Mouse (Mus musculus) neural tube, embryonic 11.5 days (tissue): Measurements from ENCODE around the gene Tmem174. TPM values are rescaled to one million over a fixed set of nuclear protein-coding genes. Genes with fewer than 3 reads are reported as not detected.

Source experiments
- ATAC-seq: fragments of 200-750 bp; cut with Nextera tagmentation; 2 replicates; pipeline ENCODE4 v1.8.0; 2017; ENCODE audit warnings: moderate number of reproducible peaks, mild to moderate bottlenecking, moderate TSS enrichment, moderate library complexity; ENCODE audit not compliant: insufficient read depth, low FRiP score, low TSS enrichment
- DNase-seq: peaks from one replicate; pipeline ENCODE4 v3.0.0-alpha.2; 2015; ENCODE audit warnings: low spot score
- H3K27ac ChIP-seq: fragments of 300-500 bp; sonication (generic); 2 replicates; pipeline ENCODE4 v1.5.1; 2014; ENCODE audit warnings: low read depth, mild to moderate bottlenecking, low read length
- H3K27me3 ChIP-seq: fragments of 300-500 bp; sonication (generic); 2 replicates; pipeline ENCODE4 v1.6.1; 2014; ENCODE audit warnings: mild to moderate bottlenecking, low read length, mixed read lengths; ENCODE audit not compliant: control insufficient read depth, insufficient read depth
- H3K36me3 ChIP-seq: fragments of 300-500 bp; sonication (generic); 2 replicates; pipeline ENCODE4 v1.6.1; 2014; ENCODE audit warnings: mild to moderate bottlenecking, low read length, moderate library complexity, mixed read lengths; ENCODE audit not compliant: control insufficient read depth, insufficient read depth
- H3K4me1 ChIP-seq: fragments of 300-500 bp; sonication (generic); 2 replicates; pipeline ENCODE4 v1.6.1; 2014; ENCODE audit warnings: low read length, mixed read lengths; ENCODE audit not compliant: control insufficient read depth, insufficient read depth
- H3K4me2 ChIP-seq: fragments of 300-500 bp; sonication (generic); 2 replicates; pipeline ENCODE4 v1.6.1; 2014; ENCODE audit warnings: low read depth, mild to moderate bottlenecking, moderate library complexity
- H3K4me3 ChIP-seq: fragments of 300-500 bp; sonication (generic); 2 replicates; pipeline ENCODE4 v1.5.1; 2014; ENCODE audit warnings: low read depth, low read length
- H3K9ac ChIP-seq: fragments of 300-500 bp; sonication (generic); 2 replicates; pipeline ENCODE4 v1.6.1; 2014; ENCODE audit warnings: mild to moderate bottlenecking, low read length
- H3K9me3 ChIP-seq: fragments of 300-500 bp; sonication (generic); 2 replicates; pipeline ENCODE4 v1.6.1; 2016; ENCODE audit warnings: low read length; ENCODE audit not compliant: control insufficient read depth
- WGBS: fragments of 180-500 bp; shearing (Covaris S2); extraction: QIAGEN DNeasy Blood & Tissue Kit; methylation state at CpG from one replicate; pipeline ENCODE4 v1.1.7; 2014; 5-methylcytosine and 5-hydroxymethylcytosine counted together
- polyA plus RNA-seq: library from polyadenylated mRNA; unstranded; fragments of >200 nt; fragmentation: Nextera tagmentation; extraction: Ambion mirVana; gene quantifications from 2 replicates; pipeline ENCODE4 v1.2.1, GENCODE M21; 2014

Tmem174 gene
- polyA plus RNA-seq, 1 experiment from 2014 or later = not detected

DNA sequence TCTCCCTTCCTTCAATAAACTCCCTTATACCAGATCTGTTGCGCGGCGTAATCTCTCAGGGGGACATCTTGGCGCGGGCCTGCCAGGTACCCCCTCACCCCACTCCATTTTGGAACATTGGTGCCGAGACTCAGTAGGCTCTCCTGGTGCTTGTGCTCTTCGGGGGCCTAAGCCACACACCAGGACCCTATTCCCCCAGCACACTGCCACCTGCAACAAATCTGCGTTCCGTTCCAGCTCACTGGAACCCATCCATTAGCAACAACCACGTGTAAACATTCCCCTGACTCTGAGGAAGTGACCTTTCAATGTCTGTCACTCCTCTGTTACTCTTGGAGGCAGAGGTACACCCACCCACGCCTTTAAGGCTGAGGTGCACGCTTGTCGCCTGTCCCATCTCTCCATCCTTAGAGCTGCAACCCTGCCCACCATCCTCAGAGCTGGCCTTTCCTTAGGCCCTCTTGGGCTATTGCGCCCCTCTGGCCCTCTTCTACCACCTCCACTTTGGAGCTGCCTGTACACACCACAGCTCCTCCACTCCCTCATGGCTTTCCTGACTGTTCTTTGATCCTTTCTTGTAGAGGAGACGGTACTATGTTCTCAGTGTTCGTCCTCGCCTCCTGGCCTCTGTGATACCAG lies 19.7 kb downstream of the Tmem174 start:
- no peaks in the 10 kb centered on the region for H3K4me1 ChIP-seq
- no peak overlapping the region for H3K27ac ChIP-seq
- ATAC-seq = no peak
- H3K36me3 ChIP-seq = no peaks in the 10 kb centered on the region
- H3K9me3 ChIP-seq = peaks cover 4% of the 10 kb centered on the region; the same call in 1 of the 2 replicates
- no peak for DNase-seq
- H3K4me3 ChIP-seq = no peak overlapping the region
- H3K4me2 ChIP-seq = no peak overlapping the region
- WGBS = 76% methylated on average over 17 of the region's 17 CpGs
- no peaks in the 10 kb centered on the region for H3K27me3 ChIP-seq
- H3K9ac ChIP-seq = no peak overlapping the region

DNA sequence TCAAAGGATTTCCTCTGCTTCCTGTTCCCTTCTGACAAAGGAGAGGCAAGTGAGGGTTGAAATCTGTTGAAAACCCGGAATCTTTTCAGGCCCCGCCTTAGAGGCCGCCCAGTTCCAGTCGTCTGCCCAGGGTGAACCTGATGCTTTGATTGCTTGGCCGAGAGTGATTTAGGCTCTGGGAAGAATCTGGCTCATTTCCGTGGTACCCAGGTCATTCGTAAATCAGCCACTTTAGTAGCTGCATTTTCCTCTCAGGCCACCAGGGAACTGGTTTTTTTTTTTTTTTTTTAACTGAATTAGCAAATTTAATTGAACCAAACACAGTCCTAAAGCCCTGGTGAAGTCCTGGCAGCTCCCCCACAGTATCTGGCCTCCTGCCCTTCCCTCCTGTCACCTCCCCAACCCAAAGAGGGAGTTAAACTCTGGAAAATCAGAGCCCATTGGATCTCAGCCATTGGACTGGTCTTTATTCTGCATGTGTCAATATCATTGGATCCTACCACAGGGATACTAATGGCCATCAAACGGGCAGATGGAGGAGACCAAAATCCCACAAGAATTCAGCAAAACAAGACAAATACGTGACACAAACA lies 29.2 kb downstream of the Tmem174 start:
- DNase-seq (no peak), ATAC-seq (no peak)
- no peaks in the 10 kb centered on the region for H3K27me3 ChIP-seq
- H3K4me1 ChIP-seq = no peaks in the 10 kb centered on the region
- H3K9ac ChIP-seq = no peak overlapping the region
- peaks cover 1% of the 10 kb centered on the region; the same call in 1 of the 2 replicates for H3K9me3 ChIP-seq
- H3K27ac ChIP-seq = no peak overlapping the region
- H3K36me3 ChIP-seq = no peaks in the 10 kb centered on the region
- no peak overlapping the region for H3K4me3 ChIP-seq
- H3K4me2 ChIP-seq = no peak overlapping the region
- WGBS = 50% methylated on average over 9 of the region's 9 CpGs

DNA sequence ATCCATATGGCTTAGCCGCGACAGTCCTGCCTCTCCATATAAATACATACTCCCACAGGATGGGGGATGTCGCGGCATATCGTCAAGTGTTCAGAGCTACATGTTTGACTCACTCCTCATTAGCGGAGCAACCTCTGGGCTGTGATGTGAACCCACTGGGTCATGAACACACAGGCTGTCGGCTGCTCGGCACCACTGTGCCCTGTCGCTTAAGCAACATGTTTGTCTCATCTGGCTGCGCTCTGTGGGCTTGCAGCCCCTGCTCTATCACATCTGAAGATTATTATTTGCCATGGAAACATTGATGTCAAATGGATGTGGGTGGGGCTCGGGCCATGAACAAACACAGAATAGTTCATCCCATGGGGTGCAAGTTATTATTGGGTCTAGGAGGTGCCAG lies 33.4 kb downstream of the Tmem174 start:
- H3K9ac ChIP-seq = no peak overlapping the region
- no peak overlapping the region for H3K4me3 ChIP-seq
- ATAC-seq = no peak
- H3K27ac ChIP-seq = no peak overlapping the region
- 84% methylated on average over 11 of the region's 11 CpGs for WGBS
- H3K4me2 ChIP-seq = no peak overlapping the region
- H3K27me3 ChIP-seq = no peaks in the 10 kb centered on the region
- H3K4me1 ChIP-seq = no peaks in the 10 kb centered on the region
- H3K36me3 ChIP-seq = no peaks in the 10 kb centered on the region
- peak; percentile 32 for DNase-seq
- no peaks in the 10 kb centered on the region for H3K9me3 ChIP-seq

DNA sequence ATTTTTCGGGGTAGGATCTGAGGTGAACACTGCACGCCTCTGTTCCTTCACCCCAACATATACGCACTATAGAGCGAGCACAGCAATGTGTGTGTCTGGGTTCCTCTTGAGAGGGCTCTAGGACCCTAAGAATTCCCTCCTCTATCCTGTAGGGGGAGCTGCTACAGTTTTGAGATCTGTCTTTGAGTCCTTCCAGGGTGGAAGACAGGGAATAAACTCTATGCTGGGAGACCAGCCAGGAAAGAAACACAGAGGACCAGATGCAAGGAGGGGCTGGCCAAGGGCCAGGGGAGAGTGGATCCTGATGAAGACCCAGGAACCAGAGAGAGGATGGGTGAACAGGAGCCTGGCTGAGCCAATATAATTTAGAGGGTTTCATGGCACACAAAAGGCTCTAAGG lies 40.5 kb downstream of the Tmem174 start:
- WGBS = 91% methylated on average over 4 of the region's 4 CpGs
- DNase-seq = no peak
- no peaks in the 10 kb centered on the region for H3K9me3 ChIP-seq
- no peak for ATAC-seq
- H3K4me2 ChIP-seq = no peak overlapping the region
- no peak overlapping the region for H3K9ac ChIP-seq
- no peaks in the 10 kb centered on the region for H3K36me3 ChIP-seq
- H3K4me3 ChIP-seq = no peak overlapping the region
- no peaks in the 10 kb centered on the region; the same call in 1 of the 2 replicates for H3K4me1 ChIP-seq
- H3K27ac ChIP-seq = no peak overlapping the region
- no peaks in the 10 kb centered on the region for H3K27me3 ChIP-seq

DNA sequence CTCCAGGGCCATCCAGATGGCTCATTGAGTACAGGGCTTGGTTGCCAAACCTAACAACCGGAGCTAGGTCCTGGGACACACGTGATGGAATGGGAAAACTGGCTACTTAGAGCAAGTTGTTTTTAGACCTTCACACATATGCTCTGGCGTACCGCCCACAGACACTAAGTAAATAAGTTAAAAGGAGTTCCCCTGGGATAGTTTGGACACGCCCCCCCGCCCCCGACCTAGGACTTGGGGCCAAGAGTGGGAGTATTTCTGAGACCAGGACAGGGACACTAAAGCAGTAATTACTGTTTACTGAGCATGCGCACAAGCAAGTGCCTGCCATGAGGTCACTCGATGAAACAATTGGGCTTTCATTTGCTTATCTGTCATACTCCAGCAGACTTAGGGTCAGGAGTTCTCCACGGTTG lies 42.5 kb downstream of the Tmem174 start:
- H3K27ac ChIP-seq = no peak overlapping the region

DNA sequence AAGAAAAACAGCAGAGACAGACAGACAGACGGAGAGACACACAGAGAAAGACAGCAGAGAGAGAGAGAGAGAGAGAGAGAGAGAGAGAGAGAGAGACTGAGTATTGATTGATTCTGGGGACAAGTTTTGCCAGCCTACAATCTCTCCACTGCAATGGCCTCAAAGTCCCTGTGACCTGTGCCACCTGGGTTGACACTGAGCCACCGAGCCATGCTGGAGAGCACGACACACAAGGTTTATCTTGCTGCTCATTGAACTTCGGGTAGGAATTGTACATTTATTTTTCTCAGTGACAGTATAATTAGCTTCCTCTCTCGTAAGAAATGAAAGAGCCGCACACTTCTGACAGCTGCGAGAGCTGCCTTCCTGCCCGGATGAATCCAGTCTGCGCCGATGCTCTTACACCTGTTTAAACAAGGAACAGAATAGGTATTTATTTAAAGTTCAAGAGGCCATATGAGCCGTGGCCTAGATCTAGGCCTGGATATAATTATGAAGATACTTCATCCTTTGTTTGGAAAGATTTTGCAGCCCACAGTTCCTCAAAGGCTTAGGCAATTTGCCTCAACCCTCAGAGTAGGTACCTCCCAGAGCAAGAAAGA lies 43.2 kb downstream of the Tmem174 start:
- no peaks in the 10 kb centered on the region for H3K9me3 ChIP-seq
- H3K27ac ChIP-seq = no peak overlapping the region
- DNase-seq (no peak), ATAC-seq (no peak)
- whole genome bisulfite sequencing = 50% methylated on average over 11 of the region's 11 CpGs
- no peaks in the 10 kb centered on the region; the same call in 1 of the 2 replicates for H3K4me1 ChIP-seq
- no peak overlapping the region for H3K9ac ChIP-seq
- no peaks in the 10 kb centered on the region for H3K27me3 ChIP-seq
- no peaks in the 10 kb centered on the region for H3K36me3 ChIP-seq
- H3K4me3 ChIP-seq = no peak overlapping the region
- no peak overlapping the region for H3K4me2 ChIP-seq

More for the DNA sequence above, 42.5 kb downstream of the Tmem174 start:
- Histone ChIP-seq H3K4me1 (no peaks in the 10 kb centered on the region; the same call in 1 of the 2 replicates), H3K36me3 (no peaks in the 10 kb centered on the region), H3K27me3 (no peaks in the 10 kb centered on the region), H3K4me3 (no peak overlapping the region), H3K9ac (no peak overlapping the region), H3K9me3 (no peaks in the 10 kb centered on the region), H3K4me2 (no peak overlapping the region)
- DNase-seq (no peak), ATAC-seq (no peak)
- WGBS = 44% methylated on average over 10 of the region's 10 CpGs

DNA sequence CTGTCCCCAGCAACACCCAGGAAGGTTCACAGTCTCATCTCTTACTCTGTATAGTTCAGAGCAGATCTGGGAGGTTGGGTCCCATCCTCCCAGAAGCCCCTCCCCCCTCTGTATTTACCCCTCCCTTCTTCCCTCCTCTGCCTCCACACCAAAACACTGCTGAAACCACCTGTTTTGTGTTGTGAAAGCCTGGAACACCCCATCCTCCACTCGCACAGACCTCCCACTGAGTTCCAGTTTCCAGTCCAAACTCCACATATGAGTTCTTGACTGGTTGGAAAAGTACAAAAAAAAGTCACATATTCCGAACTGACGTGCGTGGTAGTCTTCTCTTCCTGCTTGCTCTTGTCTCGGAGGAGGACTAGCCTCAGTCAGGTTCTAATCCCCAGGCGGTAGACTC lies 45.8 kb downstream of the Tmem174 start:
- ATAC-seq = no peak
- H3K9me3 ChIP-seq = no peaks in the 10 kb centered on the region
- no peak overlapping the region for H3K9ac ChIP-seq
- DNase-seq = no peak
- 57% methylated on average over 6 of the region's 6 CpGs for WGBS
- H3K4me3 ChIP-seq = no peak overlapping the region
- no peak overlapping the region for H3K27ac ChIP-seq
- H3K36me3 ChIP-seq = no peaks in the 10 kb centered on the region
- peaks cover 4% of the 10 kb centered on the region; the same call in 1 of the 2 replicates for H3K4me1 ChIP-seq
- H3K4me2 ChIP-seq = no peak overlapping the region
- H3K27me3 ChIP-seq = peaks cover 5% of the 10 kb centered on the region

DNA sequence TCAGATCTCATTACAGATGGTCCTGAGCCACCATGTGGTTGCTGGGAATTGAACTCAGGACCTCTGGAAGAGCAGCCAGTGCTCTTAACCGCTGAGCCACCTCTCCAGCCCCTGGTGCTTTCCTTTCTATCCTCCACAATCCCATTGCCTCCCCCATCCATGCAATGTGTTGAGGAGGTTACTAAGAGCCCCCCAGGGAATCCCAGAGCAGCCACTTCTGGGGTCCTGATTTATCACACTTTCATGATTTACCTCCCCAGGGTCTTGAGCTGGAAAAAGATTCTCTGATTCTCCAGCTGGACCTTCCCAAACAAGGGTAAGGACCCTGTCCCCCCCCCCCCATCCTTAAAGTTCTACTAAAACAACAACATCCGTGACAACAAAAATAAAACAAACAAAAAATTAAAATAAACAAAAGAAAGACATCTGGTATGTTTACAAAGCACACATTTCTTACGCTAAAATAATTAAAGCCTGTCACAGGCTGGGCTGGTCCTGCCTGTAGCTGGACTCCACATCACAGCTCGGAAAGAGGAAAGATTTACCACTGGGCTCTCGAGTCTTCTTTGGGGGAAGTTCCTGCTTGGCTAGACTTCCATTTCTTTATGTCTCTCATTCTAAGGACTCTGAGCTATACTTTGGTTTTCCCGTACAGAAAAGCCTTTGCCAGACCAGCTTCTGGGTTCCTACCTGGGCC lies 46.4 kb downstream of the Tmem174 start:
- no peaks in the 10 kb centered on the region for H3K36me3 ChIP-seq
- ATAC-seq = no peak
- no peak overlapping the region for H3K9ac ChIP-seq
- peaks cover 4% of the 10 kb centered on the region; the same call in 1 of the 2 replicates for H3K4me1 ChIP-seq
- H3K4me2 ChIP-seq = no peak overlapping the region
- WGBS = 49% methylated on average over 6 of the region's 6 CpGs
- no peak for DNase-seq
- H3K4me3 ChIP-seq = no peak overlapping the region
- H3K27ac ChIP-seq = no peak overlapping the region
- H3K9me3 ChIP-seq = no peaks in the 10 kb centered on the region
- H3K27me3 ChIP-seq = peaks cover 5% of the 10 kb centered on the region
